Mouse (Mus musculus) urinary bladder, adult 18-20 months (tissue): ENCODE data around the gene Clasrp.
A peak's percentile ranks its signal among the peaks of the same experiment; 100 is the strongest.

Experiments
- DNase-seq, 2 experiments: peaks; one replicate each; pipeline ENCODE4 v3.0.0; 2022; ENCODE audit warnings: low spot score in 2 of 2, mixed read lengths in 2 of 2

Gene Clasrp

GRCm38 (mm10) chr7:19563884-19564283 lies 40.4 kb downstream of the Clasrp start:
- no peak for DNase-seq

GRCm38 (mm10) chr7:19562643-19563410 lies 41.5 kb downstream of the Clasrp start, which contains the start of gene Ppp1r37:
Gene Ppp1r37, minus strand, starts transcription at chr7:19563076.
- DNase-seq, result no peak

GRCm38 (mm10) chr7:19561765-19562642 lies 42.3 kb downstream of the Clasrp start:
- peak; percentile 84 to 90 for DNase-seq

GRCm38 (mm10) chr7:19561431-19561764 lies 42.9 kb downstream of the Clasrp start:
- DNase-seq, result no peak

- DNase-seq, result no peak
Measured at GRCm38 (mm10) chr7:19560491-19561260, 43.6 kb downstream of the Clasrp start.

GRCm38 (mm10) chr7:19558965-19559364 lies 45.3 kb downstream of the Clasrp start:
- DNase-seq, result no peak

DNA sequence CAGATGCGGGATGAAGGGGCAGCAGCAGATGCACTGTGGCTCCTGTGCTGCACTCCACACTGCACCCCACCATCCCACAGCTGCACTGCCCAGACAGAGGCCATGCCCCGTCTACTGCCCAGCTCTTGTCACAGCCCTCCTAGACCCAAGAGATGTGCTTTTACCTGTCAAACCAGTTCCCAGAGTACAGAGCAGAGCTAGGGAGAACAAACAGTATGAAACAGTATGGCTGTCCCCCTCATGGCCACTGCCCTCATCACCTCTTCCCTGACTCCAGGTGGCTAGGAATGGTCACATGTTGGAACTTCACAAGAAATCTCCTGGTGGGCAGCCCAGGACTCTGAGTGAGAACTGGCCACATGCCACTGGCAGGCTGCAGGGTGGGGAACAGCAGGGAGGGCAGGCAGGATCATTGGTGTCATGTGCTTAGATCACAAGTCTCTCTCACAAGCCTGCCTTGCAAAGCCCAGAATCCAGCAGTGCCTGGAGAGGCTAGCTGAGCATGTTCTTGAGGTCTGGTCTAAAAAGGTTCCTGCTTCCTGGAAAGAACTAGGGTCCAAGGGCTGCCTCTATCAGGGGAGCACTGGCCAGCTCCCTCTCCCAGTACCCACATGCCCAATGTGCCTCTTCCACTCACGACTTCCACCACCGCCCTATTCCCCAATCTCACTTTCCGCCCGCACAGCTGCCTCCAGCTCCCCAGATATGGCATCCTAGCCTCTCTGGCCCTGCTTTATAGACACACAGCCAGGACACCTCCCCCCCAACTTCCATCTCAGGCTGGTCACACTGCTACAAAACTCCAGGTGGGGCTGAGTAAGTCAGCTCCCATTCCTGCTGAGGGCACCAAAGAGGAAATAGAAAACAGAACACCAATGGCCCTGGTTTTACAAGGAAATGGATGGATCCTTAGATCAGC lies 46.0 kb downstream of the Clasrp start:
- no peak for DNase-seq

- no peak for DNase-seq
Measured at GRCm38 (mm10) chr7:19557086-19557485, 47.2 kb downstream of the Clasrp start.

- DNase-seq, result no peak
Measured at GRCm38 (mm10) chr7:19554168-19554567, 50.1 kb downstream of the Clasrp start.

- no peak for DNase-seq
Measured at GRCm38 (mm10) chr7:19552443-19552842, 51.8 kb downstream of the Clasrp start.

DNA sequence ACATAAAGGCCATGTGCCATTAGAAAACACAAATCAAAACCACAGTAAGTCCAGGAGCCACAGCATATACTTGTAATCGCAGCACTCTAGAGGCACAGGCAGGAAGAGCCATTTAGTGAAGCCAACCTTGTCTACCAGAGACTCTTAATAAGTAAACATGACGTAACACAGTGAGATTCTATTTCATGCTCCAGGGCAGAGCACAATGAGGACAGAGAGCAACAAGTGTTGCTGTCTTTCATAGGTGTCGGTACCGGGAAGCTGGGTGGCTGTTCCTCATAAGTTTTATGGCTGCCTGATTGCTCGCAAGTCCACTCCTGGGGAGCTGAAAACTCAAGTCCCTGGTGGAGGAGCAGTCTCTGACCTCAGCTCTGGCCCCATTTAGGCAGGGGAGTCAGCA lies 52.7 kb downstream of the Clasrp start:
- DNase-seq, result no peak

DNA sequence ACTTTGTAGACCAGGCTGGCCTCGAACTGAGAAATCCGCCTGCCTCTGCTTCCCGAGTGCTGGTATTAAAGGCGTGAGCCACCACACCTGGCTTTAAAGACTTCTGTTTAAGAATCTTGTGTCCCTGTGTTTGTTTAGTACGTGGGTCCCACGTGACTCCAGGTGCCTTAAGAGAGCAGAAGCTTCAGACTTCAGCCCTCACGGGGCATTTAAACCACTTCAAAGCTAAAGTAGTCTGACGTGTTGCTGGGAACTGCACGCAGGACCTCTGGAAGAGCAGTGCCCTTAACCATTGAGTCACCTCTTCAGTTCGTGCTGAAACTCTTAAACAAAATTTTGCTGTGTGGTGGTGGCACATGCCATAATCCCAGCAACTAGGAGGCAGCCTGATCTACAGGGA lies 54.9 kb downstream of the Clasrp start:
- no peak for DNase-seq

DNA sequence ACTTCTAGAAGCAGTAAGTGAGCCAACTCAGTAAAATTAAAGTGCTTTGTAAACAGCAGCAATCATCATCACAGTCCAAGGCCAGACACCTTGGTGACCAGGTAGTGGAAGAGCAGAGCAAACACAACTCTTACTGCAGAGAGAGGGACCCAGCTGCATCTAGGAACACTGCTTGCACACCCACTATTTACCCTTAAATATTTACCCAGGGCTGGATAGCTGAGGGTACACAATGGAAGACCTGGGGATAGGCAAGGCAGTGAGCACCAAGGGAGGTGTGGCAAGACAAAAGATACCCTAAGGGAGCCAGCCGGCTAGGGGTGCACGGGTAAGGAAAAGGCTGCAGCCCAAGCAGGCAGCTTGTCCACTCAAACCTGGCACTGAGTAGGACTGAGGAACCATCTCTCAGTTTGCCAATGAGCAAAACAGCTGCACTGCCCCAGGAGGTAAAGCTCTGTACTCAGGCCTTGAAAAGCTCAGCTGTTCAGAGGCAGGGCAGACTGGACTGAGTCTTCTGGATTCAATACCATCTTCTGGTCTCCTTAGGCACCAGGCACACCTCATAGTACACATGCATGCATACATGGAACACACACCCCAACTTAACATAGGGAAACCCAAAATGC lies 56.8 kb downstream of the Clasrp start:
- no peak for DNase-seq

DNA sequence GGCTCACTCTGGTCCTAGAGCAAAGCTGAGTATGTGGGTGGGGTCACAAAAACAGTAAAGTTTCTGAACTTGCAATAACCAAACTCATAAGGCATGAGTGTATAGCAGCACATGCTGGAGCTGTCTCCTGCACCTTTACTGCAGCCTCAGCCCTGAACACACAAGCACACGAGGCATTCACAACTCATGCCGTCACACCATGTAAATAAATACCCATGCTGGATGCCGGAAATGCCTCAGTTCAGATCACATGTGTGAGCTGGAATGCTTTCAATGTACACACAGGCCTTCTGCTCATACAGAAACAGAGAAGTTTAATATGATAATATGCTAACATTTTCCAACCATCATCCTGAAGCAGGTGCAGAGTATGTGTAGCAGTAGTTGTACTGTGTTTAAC lies 58.3 kb downstream of the Clasrp start:
- DNase-seq, result no peak

DNA sequence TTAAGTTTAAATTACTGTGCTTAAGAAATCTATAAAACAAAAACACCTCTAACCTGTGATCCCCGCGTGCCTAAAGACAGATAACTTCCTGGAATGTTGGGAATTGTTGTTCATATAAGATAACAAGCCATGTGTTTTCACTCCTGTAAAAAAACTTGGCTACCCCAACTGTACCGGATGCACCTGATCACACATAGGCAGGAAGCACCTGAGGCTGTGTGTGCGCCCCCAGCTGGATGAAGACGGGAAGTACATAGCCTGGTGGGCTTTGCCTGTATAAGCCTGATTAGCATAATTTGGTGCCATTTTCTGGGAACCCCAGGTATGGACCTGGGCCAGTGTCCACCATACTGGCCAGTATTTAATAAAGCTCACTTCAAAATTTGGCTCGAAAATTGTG lies 60.7 kb downstream of the Clasrp start:
- no peak for DNase-seq

DNA sequence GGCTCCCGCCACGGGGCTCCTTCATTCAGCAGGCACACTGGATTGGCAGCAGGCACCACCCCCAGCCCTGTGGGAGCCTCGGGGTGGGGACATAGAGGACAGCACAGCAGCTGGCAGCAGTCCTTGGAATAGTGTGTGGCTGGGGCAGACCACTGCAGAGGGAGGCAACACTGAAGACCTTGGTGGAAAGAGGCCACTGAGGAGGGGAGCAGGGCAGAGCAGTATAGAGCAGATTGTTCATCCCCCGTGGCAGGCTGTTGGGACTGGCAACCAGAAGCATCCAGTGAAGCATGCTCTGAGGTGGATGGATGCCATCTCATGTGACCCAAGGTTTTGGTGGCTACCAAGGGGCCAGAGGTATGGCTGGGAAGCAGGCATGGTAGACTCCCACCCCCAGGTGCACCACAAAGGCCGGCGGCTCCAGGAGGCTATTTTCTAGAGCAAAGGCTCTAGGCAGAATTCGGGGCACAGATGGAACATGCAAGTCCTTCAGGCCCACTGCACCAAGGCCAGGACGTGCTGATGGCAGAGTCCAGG lies 62.1 kb downstream of the Clasrp start:
- DNase-seq, result no peak

DNA sequence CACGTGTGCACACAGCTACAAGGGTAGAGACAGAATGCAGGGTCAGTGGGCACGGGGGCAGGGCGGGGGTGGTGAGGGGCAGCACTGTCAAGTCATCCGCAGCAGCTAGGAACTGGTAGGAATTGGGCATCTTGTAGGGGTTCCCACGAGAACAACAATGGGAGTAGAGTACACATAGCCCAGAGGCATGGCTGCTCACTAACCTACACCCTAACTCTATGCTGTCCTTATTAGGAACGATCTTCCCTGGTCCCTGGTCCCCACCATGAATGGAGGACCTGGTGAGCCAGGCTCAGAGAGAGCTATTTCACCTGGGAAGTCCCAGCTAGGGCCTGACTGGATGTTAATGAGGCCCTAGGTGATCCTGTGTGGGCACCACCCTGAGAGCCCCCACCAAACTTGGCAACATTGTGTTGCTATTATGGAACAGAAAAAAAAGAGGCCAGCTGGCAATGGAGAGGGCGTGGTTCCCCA lies 62.6 kb downstream of the Clasrp start:
- no peak for DNase-seq

DNA sequence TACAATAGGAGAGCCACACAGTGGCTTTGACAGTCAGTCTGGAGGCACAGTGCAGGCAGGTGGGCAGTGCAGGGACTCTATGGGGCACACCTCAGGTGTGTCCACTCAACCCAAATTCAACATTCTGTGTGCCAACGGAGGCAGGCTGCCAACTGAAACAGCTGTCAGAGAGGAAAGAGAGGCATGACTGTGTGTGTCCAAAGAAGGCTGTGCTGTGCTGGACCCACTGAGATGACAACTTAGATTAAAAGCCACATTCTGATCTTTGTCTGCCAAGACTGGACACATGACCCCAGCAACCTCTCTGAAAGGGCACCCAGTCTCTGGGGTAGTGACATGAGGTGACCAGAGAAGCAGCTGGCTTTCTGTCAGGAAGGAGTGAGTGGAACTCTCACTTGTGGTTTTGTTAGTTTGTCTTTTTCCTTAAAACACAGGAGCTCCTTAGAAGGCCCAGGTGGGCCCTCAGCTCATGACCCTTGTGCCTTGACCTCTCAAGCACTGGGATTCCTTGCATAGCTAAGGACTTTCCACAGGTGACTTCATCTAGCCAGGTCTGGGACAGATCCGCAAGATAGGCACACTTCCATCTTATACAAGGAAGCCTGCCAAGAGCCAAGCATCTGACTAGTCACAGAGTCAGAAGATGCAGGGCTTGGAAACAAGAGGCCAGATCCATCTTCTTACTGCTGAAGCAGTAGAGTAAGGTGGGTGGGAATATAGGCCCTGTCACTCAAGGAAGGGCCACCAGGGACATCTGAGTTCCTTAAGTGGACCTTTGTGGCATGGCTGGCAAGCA lies 63.3 kb downstream of the Clasrp start:
- DNase-seq, result no peak

- DNase-seq, result no peak
Measured at GRCm38 (mm10) chr7:19534676-19535075, 69.6 kb downstream of the Clasrp start.
